ENCODE assay signal across 9 mouse cellular contexts in the genomic region with DNA sequence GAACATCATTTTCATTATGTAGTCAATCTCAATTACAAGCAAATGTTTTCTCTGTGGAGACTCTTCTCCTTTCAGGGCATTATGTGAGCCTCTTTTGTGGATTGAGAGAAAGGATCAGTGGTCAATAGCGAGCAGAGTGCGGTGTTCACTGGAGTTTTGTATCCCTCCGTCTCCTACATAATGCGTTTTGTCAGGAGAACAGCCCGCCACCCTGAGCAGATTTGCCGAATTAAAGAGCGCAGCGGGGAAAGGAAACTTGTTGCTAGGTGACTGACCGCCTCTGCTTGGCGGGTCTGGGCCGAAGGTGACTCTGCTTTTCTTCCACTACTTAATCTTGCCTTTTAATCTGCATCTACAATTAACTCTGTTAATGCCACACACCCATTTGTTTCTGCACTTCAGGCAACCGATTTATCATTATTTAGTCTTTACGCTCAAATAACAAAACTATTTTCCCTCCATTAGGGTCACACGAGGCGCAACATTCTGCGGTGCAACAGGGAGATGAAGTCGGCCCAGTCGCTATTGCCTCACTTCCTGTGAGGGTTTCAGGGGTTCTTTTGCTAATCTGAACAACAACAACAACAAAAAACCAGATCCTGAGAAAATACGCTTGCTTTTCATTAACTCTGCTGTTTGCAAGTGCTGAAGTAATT.
DNase-seq lines count a peak whose midpoint lies in the region; ATAC-seq and TF ChIP-seq lines count a peak whose summit lies in the region.
"Had no signal": no experiment of that assay in that cellular context is flagged by ENCODE, and none has a peak within 500 bp of the region (broad histone marks: within the 10 kb centered on the region; RNA-seq: fewer than 3 reads in every experiment).

No protein-coding gene starts in this region.

- no peak for ATAC-seq in lung, embryonic 16.5 days (ENCODE audit: low read depth)
- ATAC-seq in forebrain, embryonic 13.5 days = no peak; the same call in 1 of the 2 replicates
- no peak for ATAC-seq in liver, embryonic 12.5 days
- ATAC-seq in stomach, embryonic 16.5 days (ENCODE audit: insufficient read depth, low FRiP score) = no peak

- no peak for DNase-seq in lung, adult 2 months
- DNase-seq in T-cell, adult 2 months (ENCODE audit: low spot score) = no peak
- no peak for DNase-seq in kidney, postnatal 10 days
- DNase-seq: adrenal gland, adult 2 months; thymus, adult 2 months had no signal

- no peak overlapping the region for H3K9ac ChIP-seq in lung, embryonic 16.5 days (ENCODE audit: low read length)
- no peak overlapping the region for H3K9ac ChIP-seq in forebrain, embryonic 13.5 days
- H3K9ac ChIP-seq in liver, embryonic 12.5 days = no peak overlapping the region
- no peak overlapping the region for H3K9ac ChIP-seq in stomach, embryonic 16.5 days (ENCODE audit: low read length)

- WGBS in lung, embryonic 16.5 days = 6% methylated on average over 19 of the region's 19 CpGs
- 11% methylated on average over 19 of the region's 19 CpGs for WGBS in lung, adult 2 months
- WGBS in forebrain, embryonic 13.5 days = under 1% methylated on average over 19 of the region's 19 CpGs
- WGBS in liver, embryonic 12.5 days (ENCODE audit: insufficient replicate concordance) = 6% methylated on average over 19 of the region's 19 CpGs
- WGBS in stomach, embryonic 16.5 days = 6% methylated on average over 19 of the region's 19 CpGs

- no peak for TF ChIP-seq CTCF in lung, adult 2 months (IDR thresholded peaks at IDR 0.05; ENCODE audit: insufficient read depth, low read length)

- no peaks in the 10 kb centered on the region for H3K36me3 ChIP-seq in lung, embryonic 16.5 days (ENCODE audit: control insufficient read depth, insufficient read depth, low read length)
- H3K36me3 ChIP-seq in forebrain, embryonic 13.5 days (ENCODE audit: poor library complexity, severe bottlenecking) = no peaks in the 10 kb centered on the region
- H3K36me3 ChIP-seq in liver, embryonic 12.5 days = no peaks in the 10 kb centered on the region
- no peaks in the 10 kb centered on the region for H3K36me3 ChIP-seq in stomach, embryonic 16.5 days (ENCODE audit: control insufficient read depth, insufficient read depth, low read length)

- H3K27ac ChIP-seq in lung, embryonic 16.5 days (ENCODE audit: low read length) = no peak overlapping the region
- H3K27ac ChIP-seq in forebrain, embryonic 13.5 days = no peak overlapping the region
- H3K27ac ChIP-seq in liver, embryonic 12.5 days = no peak overlapping the region
- no peak overlapping the region for H3K27ac ChIP-seq in stomach, embryonic 16.5 days (ENCODE audit: low read length)

- H3K4me1 ChIP-seq in lung, embryonic 16.5 days (replicated peaks; ENCODE audit: control insufficient read depth, insufficient read depth, low read length) = no peaks in the 10 kb centered on the region; the same call in 1 of the 2 replicates
- no peaks in the 10 kb centered on the region for H3K4me1 ChIP-seq in lung, adult 2 months (ENCODE audit: control insufficient read depth, insufficient read depth, low read length)
- H3K4me1 ChIP-seq in forebrain, embryonic 13.5 days = peaks cover 14% of the 10 kb centered on the region; the same call in 1 of the 2 replicates
- H3K4me1 ChIP-seq in liver, embryonic 12.5 days = no peaks in the 10 kb centered on the region
- H3K4me1 ChIP-seq in stomach, embryonic 16.5 days (ENCODE audit: control insufficient read depth, insufficient read depth, low read length) = no peaks in the 10 kb centered on the region

- no peaks in the 10 kb centered on the region for H3K9me3 ChIP-seq in lung, embryonic 16.5 days (ENCODE audit: control insufficient read depth, low read length)
- H3K9me3 ChIP-seq in forebrain, embryonic 13.5 days (replicated peaks) = no peaks in the 10 kb centered on the region
- H3K9me3 ChIP-seq in liver, embryonic 12.5 days (replicated peaks) = no peaks in the 10 kb centered on the region
- H3K9me3 ChIP-seq in stomach, embryonic 16.5 days (replicated peaks; ENCODE audit: control insufficient read depth, low read length) = no peaks in the 10 kb centered on the region

- peak overlapping the region; percentile 20; the same call in 1 of the 2 replicates for H3K4me3 ChIP-seq in lung, embryonic 16.5 days (ENCODE audit: low read length)
- no peak overlapping the region for H3K4me3 ChIP-seq in lung, adult 2 months (replicated peaks; ENCODE audit: extremely low read depth, low read depth, low read length)
- H3K4me3 ChIP-seq in forebrain, embryonic 13.5 days = no peak overlapping the region
- no peak overlapping the region for H3K4me3 ChIP-seq in liver, embryonic 12.5 days
- peak overlapping the region; percentile 12; the same call in 1 of the 2 replicates for H3K4me3 ChIP-seq in stomach, embryonic 16.5 days (replicated peaks; ENCODE audit: low read length)

- TF ChIP-seq POLR2A in lung, adult 2 months (IDR thresholded peaks at IDR 0.05; ENCODE audit: borderline replicate concordance, extremely low read depth, low read depth, low read length) = no peak

- H3K4me2 ChIP-seq in lung, embryonic 16.5 days (ENCODE audit: low read depth, low read length) = peak overlapping the region; percentile 45
- peak overlapping the region; percentile 14 for H3K4me2 ChIP-seq in forebrain, embryonic 13.5 days
- H3K4me2 ChIP-seq in liver, embryonic 12.5 days = peak overlapping the region; percentile 22; the same call in 1 of the 2 replicates
- H3K4me2 ChIP-seq in stomach, embryonic 16.5 days (ENCODE audit: low read depth, low read length) = peak overlapping the region; percentile 31

- peaks cover 46% of the 10 kb centered on the region for H3K27me3 ChIP-seq in lung, embryonic 16.5 days (ENCODE audit: control insufficient read depth, insufficient read depth, low read depth, low read length)
- H3K27me3 ChIP-seq in forebrain, embryonic 13.5 days = peaks cover 91% of the 10 kb centered on the region
- peaks cover 53% of the 10 kb centered on the region for H3K27me3 ChIP-seq in liver, embryonic 12.5 days (replicated peaks)
- peaks cover 28% of the 10 kb centered on the region for H3K27me3 ChIP-seq in stomach, embryonic 16.5 days (ENCODE audit: control insufficient read depth, insufficient read depth, low read length)

Comparison
In these comparisons a context has a peak if more than half of its experiments do, and no peak if none do; other contexts are left out.
1. H3K4me3 ChIP-seq: peak in lung, embryonic 16.5 days (single experiment) and stomach, embryonic 16.5 days (single experiment); none in lung, adult 2 months (single experiment), forebrain, embryonic 13.5 days (single experiment) and liver, embryonic 12.5 days (single experiment).
2. Peak in every context shown above with its lines, with median percentiles within 50 percentile points of each other: H3K4me2 ChIP-seq.